Mouse (Mus musculus): ENCODE data around the gene Vps51. TPM values are rescaled to one million over a fixed set of nuclear protein-coding genes. Genes with fewer than 3 reads are reported as not detected.

Gene Vps51
- 30.5 TPM for polyA plus RNA-seq (2014; fragmentation: Illumina TruSeq; extraction: RNeasy Lipid Tissue Mini Kit (QIAGEN cat#74804); ENCODE audit: insufficient read depth, low read depth, low replicate concordance)

GRCm38 (mm10) chr19:6076564-6077393 lies at the start of gene Vps51:
Vps51 (minus strand) TSS chr19:6077231.

DNA sequence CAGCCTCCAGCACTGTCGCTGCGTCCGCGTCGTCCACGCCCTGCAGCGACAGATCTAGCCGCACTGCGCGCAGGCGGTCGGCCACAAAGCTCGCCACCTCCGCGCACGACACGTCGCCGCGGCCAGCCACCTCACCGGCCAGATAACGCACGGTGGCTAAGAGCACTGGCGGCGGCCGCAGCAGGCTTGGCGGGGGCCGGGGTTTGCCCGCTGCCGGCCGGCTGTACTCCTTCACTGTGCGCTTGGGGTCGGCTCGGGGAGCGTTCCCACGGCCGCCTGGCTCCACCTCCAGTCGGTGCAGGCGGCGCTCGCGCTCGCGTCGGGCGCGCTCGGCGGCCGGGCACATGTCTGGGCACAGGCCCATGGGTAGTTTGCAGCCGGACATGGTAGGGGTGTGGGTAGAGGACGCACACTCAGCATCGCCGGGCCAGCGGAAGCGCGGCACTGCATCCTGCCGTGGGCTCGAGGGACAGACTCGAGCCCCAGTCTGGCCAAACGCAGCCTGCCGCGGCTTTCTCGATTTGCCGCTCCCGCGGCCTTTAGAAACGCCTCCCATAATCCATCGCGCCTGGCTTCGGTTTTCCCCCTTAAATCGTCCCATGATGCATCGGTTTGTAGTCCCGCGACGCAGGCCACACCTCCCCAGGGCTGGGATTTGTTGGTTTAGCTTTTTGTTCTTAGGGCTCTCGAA lies 41.1 kb upstream of the Vps51 start, which contains the start of gene Sac3d1:
Gene Sac3d1 (minus strand): TSS at position 665 of the 691 bp plus-strand sequence.

GRCm38 (mm10) chr19:6105586-6105985 lies 28.6 kb upstream of the Vps51 start, which contains the start of gene Naaladl1:
Naaladl1 (plus strand) TSS chr19:6105782.

GRCm38 (mm10) chr19:6094119-6094518 lies 17.1 kb upstream of the Vps51 start, which contains the start of gene AC131692.1:
AC131692.1 (plus strand) TSS chr19:6094419.

DNA sequence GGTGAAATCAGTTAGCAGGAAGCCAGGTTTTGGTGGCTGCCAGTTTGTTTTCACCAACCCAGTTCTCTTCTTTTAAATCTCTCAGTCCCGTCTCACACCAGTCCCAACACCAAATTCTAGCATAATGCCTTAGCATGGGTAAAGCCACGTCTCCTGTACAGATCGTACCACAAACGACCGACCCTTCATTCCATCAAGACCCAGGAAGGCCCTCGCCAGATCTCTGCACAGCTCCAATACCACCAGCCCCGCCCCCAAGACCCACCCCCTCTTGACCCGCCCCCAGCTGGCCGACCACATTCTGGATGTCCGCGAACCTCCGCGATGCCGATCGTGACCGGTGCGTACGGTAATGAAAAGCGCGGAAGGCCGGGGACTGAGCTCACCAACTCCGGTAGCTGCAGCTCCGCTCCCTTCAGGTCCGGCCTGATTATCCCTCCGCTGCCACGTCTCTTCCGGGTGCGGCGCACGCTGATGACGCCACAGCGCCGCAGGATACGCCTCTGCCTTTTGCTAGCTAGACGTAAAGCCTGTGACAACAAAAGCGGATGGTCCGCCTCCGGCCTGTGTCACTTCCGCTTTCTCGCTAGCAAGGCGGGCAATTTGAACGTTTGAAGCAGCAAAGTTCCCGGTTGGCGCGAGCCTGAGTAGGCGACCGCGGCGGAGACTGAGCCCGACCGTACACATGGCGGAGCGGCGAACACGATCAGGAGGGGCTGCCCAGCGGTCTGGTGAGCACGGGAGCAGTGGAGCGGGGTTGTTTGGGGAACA lies 7.6 kb upstream of the Vps51 start, which contains the start of the genes Zfpl1 and Cdca5:
Gene Zfpl1 (minus strand): TSS at position 479 of the 771 bp plus-strand sequence.
Gene Cdca5 (plus strand): TSS at position 506 of the 771 bp plus-strand sequence.

GRCm38 (mm10) chr19:6082156-6082555 lies 5.1 kb upstream of the Vps51 start, which contains the start of gene Gm28374:
Gm28374 (minus strand) TSS chr19:6082256.

DNA sequence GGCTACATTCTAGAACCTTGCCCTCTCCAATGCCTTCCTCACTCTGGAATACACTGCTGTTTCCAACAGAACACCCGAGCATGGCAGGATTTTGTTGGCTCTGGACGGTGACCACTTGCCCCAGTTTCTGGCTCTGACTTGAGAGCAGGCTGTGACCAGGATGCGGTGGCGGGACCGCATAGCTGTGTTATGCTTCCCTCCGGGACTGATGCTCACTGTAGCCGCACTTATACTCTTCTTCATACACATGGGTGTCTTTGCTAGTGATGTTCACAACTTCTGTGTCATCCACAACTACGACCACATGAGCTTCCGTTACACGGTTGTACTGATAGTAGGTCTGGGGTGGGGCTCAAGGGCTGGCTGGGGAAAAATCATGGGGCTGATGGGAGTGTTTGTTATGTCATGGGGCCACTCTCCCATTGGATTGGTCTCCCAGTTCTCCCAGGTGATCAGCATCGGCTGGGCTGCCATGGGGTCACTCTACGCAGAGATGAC lies 3.0 kb upstream of the Vps51 start, which contains the start of gene Tmem262:
Gene Tmem262 (plus strand): TSS at position 51 of the 498 bp plus-strand sequence.

DNA sequence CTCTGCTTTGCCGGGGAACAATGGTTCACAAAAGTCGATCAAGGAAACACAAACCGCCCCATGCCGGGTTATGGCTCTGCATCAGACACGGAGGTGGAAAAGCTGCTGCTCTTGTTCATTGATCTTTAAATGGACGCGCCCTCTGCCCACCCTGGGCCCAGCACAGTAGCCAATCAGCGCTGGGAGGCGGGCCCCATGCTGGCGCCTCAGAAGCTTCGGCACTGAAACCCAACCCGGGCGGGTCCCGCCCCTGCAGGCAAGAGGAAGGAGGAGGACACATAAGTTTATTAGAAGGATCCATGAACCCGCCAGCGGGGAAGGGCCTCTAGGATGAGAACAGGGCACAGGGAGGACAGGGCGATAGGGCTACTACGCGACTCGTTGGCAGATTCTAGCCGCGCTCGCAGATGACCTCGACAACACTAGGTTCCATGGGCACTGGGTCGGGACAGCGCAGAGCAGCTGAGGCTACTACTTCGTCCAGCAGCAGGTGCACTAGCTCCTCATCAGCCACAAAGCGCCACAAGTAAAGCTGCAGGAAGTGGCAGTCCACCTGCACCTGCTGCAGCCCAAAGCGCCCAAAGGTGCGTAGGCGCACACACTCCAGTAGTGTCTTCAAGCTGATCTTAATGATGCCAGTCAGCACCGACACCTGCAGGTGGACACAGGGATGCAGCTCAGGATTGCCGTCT lies 9.2 kb downstream of the Vps51 start, which contains the start of gene Tm7sf2:
Gene Tm7sf2 (minus strand): TSS at position 650 of the 692 bp plus-strand sequence.

GRCm38 (mm10) chr19:6061021-6061533 lies 16.0 kb downstream of the Vps51 start, which contains the start of gene Znhit2:
Znhit2 (plus strand) TSS chr19:6061192.

DNA sequence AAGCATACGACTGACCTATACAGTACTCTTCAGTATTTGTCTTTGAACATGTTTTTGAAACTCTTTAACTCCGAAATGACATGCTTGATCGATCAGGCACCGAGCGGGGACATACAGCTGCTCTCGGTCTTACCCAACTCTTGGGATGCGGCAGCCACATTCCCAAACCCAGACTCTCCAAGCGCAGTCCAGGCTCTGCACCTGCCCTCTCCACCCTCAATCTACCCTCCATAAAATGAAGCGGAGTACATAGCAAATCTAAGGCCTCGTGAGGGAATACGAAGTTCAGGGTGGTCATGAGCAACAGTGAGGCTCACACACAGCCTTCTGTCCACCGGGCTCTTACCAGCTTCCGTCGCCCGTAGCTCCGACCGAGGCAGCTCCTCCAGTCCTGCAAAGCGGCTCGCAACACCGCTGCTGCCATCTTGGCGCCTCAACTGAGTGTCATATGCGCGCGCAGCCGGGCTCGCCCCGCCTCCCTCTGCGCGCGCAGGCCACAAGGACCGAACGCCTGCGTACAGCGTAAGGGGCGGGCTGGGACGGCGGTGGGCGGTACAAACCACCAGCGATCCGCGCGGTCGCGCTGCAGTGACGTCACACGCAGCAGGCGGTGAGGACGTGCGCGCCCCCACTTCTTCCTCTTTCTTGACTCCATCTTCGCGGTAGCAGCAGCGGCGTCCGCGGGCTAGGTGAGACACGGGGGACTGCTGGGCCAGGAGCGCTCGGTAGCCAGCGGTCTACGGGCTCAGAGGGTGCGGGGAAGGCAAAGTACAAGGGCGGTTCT lies 19.5 kb downstream of the Vps51 start, which contains the start of the genes Mrpl49 and Fau:
Gene Mrpl49 (minus strand): TSS at position 473 of the 784 bp plus-strand sequence.
Gene Fau (plus strand): TSS at position 532 of the 784 bp plus-strand sequence.

DNA sequence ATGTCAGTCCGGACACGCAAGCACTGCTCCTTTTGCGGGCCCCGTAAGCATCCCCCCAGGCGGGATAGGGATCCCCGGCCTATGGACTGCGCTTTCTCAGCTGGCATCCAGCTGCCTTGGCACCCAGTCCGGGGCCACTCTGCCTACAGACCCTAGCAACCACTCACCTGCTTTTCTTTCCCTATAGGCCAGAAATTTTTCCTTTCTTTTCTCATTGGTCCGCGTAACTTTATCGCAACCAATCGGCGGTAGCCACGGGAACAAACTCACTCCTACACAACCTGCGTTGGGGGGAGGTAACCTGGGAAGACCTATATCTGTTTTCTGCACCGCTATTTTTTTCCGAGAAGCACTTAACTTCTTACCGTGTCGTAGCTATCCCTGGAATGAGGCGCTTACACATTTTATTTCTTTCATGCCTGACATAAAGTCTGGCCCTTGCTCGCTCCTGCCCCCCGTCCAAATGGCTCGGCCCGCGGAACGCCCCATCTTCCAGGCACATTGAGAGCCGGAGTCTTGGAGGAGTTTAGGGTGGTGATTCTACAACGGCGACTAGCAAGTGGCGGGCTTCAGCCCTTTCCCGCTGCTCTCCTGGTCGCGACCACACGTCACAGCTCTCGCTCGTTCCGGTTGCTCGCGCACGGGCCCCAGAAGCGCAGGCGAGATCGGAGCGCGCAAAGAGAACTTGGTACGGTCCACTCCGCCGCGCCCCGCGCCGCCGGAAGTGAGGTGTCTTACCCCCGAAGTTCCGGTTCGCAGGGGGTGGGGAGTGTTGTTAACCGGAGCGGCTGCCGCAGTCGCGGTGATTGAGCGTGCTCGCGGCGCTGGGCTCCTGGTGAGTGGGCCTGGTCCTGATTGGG lies 30.5 kb downstream of the Vps51 start, which contains the start of gene Syvn1:
Gene Syvn1 (plus strand): TSS at position 283 of the 860 bp plus-strand sequence.

Other genes starting within 250 kb of the Vps51 start
- gene Frmd8, start 202.0 kb downstream of the Vps51 start, polyA plus RNA-seq (2014; fragmentation: Illumina TruSeq; extraction: RNeasy Lipid Tissue Mini Kit (QIAGEN cat#74804); ENCODE audit: insufficient read depth, low read depth, low replicate concordance), result 15.0 TPM
- 10.0 TPM for gene Slc25a45, start 199.4 kb downstream of the Vps51 start, polyA plus RNA-seq (2014; fragmentation: Illumina TruSeq; extraction: RNeasy Lipid Tissue Mini Kit (QIAGEN cat#74804); ENCODE audit: insufficient read depth, low read depth, low replicate concordance)
- 0.60 TPM for gene Tigd3, start 183.1 kb downstream of the Vps51 start, polyA plus RNA-seq (2014; fragmentation: Illumina TruSeq; extraction: RNeasy Lipid Tissue Mini Kit (QIAGEN cat#74804); ENCODE audit: insufficient read depth, low read depth, low replicate concordance)
- 39.4 TPM for gene Dpf2, start 164.2 kb downstream of the Vps51 start, polyA plus RNA-seq (2014; fragmentation: Illumina TruSeq; extraction: RNeasy Lipid Tissue Mini Kit (QIAGEN cat#74804); ENCODE audit: insufficient read depth, low read depth, low replicate concordance)
- 15.7 TPM for gene Cdc42ep2, start 152.4 kb downstream of the Vps51 start, polyA plus RNA-seq (2014; fragmentation: Illumina TruSeq; extraction: RNeasy Lipid Tissue Mini Kit (QIAGEN cat#74804); ENCODE audit: insufficient read depth, low read depth, low replicate concordance)
- gene Pola2, start 113.0 kb downstream of the Vps51 start, polyA plus RNA-seq (2014; fragmentation: Illumina TruSeq; extraction: RNeasy Lipid Tissue Mini Kit (QIAGEN cat#74804); ENCODE audit: insufficient read depth, low read depth, low replicate concordance), result 10.7 TPM
- gene Slc22a20, start 91.1 kb downstream of the Vps51 start, polyA plus RNA-seq (2014; fragmentation: Illumina TruSeq; extraction: RNeasy Lipid Tissue Mini Kit (QIAGEN cat#74804); ENCODE audit: insufficient read depth, low read depth, low replicate concordance), result not detected
- 30.1 TPM for gene Capn1, start 61.3 kb downstream of the Vps51 start, polyA plus RNA-seq (2014; fragmentation: Illumina TruSeq; extraction: RNeasy Lipid Tissue Mini Kit (QIAGEN cat#74804); ENCODE audit: insufficient read depth, low read depth, low replicate concordance)
- 23.8 TPM for gene Syvn1, start 30.7 kb downstream of the Vps51 start, polyA plus RNA-seq (2014; fragmentation: Illumina TruSeq; extraction: RNeasy Lipid Tissue Mini Kit (QIAGEN cat#74804); ENCODE audit: insufficient read depth, low read depth, low replicate concordance)
- 25.9 TPM for gene Mrpl49, start 19.4 kb downstream of the Vps51 start, polyA plus RNA-seq (2014; fragmentation: Illumina TruSeq; extraction: RNeasy Lipid Tissue Mini Kit (QIAGEN cat#74804); ENCODE audit: insufficient read depth, low read depth, low replicate concordance)
- gene Fau, start 19.4 kb downstream of the Vps51 start, polyA plus RNA-seq (2014; fragmentation: Illumina TruSeq; extraction: RNeasy Lipid Tissue Mini Kit (QIAGEN cat#74804); ENCODE audit: insufficient read depth, low read depth, low replicate concordance), result 2,086 TPM
- gene Znhit2, start 16.0 kb downstream of the Vps51 start, polyA plus RNA-seq (2014; fragmentation: Illumina TruSeq; extraction: RNeasy Lipid Tissue Mini Kit (QIAGEN cat#74804); ENCODE audit: insufficient read depth, low read depth, low replicate concordance), result 21.2 TPM
- 10.4 TPM for gene Tm7sf2, start 8.9 kb downstream of the Vps51 start, polyA plus RNA-seq (2014; fragmentation: Illumina TruSeq; extraction: RNeasy Lipid Tissue Mini Kit (QIAGEN cat#74804); ENCODE audit: insufficient read depth, low read depth, low replicate concordance)
- not detected for gene Tmem262, start 2.8 kb upstream of the Vps51 start, polyA plus RNA-seq (2014; fragmentation: Illumina TruSeq; extraction: RNeasy Lipid Tissue Mini Kit (QIAGEN cat#74804); ENCODE audit: insufficient read depth, low read depth, low replicate concordance)
- gene Gm28374, start 5.0 kb upstream of the Vps51 start, polyA plus RNA-seq (2014; fragmentation: Illumina TruSeq; extraction: RNeasy Lipid Tissue Mini Kit (QIAGEN cat#74804); ENCODE audit: insufficient read depth, low read depth, low replicate concordance), result not detected
- gene Zfpl1, start 7.7 kb upstream of the Vps51 start, polyA plus RNA-seq (2014; fragmentation: Illumina TruSeq; extraction: RNeasy Lipid Tissue Mini Kit (QIAGEN cat#74804); ENCODE audit: insufficient read depth, low read depth, low replicate concordance), result 30.3 TPM
- 0.73 TPM for gene Cdca5, start 7.8 kb upstream of the Vps51 start, polyA plus RNA-seq (2014; fragmentation: Illumina TruSeq; extraction: RNeasy Lipid Tissue Mini Kit (QIAGEN cat#74804); ENCODE audit: insufficient read depth, low read depth, low replicate concordance)
- not detected for gene AC131692.1, start 17.2 kb upstream of the Vps51 start, polyA plus RNA-seq (2014; fragmentation: Illumina TruSeq; extraction: RNeasy Lipid Tissue Mini Kit (QIAGEN cat#74804); ENCODE audit: insufficient read depth, low read depth, low replicate concordance)
- not detected for gene Naaladl1, start 28.6 kb upstream of the Vps51 start, polyA plus RNA-seq (2014; fragmentation: Illumina TruSeq; extraction: RNeasy Lipid Tissue Mini Kit (QIAGEN cat#74804); ENCODE audit: insufficient read depth, low read depth, low replicate concordance)
- 9.6 TPM for gene Sac3d1, start 41.4 kb upstream of the Vps51 start, polyA plus RNA-seq (2014; fragmentation: Illumina TruSeq; extraction: RNeasy Lipid Tissue Mini Kit (QIAGEN cat#74804); ENCODE audit: insufficient read depth, low read depth, low replicate concordance)
- gene Snx15, start 51.1 kb upstream of the Vps51 start, polyA plus RNA-seq (2014; fragmentation: Illumina TruSeq; extraction: RNeasy Lipid Tissue Mini Kit (QIAGEN cat#74804); ENCODE audit: insufficient read depth, low read depth, low replicate concordance), result 19.4 TPM
- gene Batf2, start 63.8 kb upstream of the Vps51 start, polyA plus RNA-seq (2014; fragmentation: Illumina TruSeq; extraction: RNeasy Lipid Tissue Mini Kit (QIAGEN cat#74804); ENCODE audit: insufficient read depth, low read depth, low replicate concordance), result 4.7 TPM
- gene Arl2, start 64.3 kb upstream of the Vps51 start, polyA plus RNA-seq (2014; fragmentation: Illumina TruSeq; extraction: RNeasy Lipid Tissue Mini Kit (QIAGEN cat#74804); ENCODE audit: insufficient read depth, low read depth, low replicate concordance), result 47.3 TPM
- gene Majin, start 107.2 kb upstream of the Vps51 start, polyA plus RNA-seq (2014; fragmentation: Illumina TruSeq; extraction: RNeasy Lipid Tissue Mini Kit (QIAGEN cat#74804); ENCODE audit: insufficient read depth, low read depth, low replicate concordance), result 0.18 TPM
- 0.64 TPM for gene Gpha2, start 149.1 kb upstream of the Vps51 start, polyA plus RNA-seq (2014; fragmentation: Illumina TruSeq; extraction: RNeasy Lipid Tissue Mini Kit (QIAGEN cat#74804); ENCODE audit: insufficient read depth, low read depth, low replicate concordance)
- 22.8 TPM for gene Ppp2r5b, start 158.6 kb upstream of the Vps51 start, polyA plus RNA-seq (2014; fragmentation: Illumina TruSeq; extraction: RNeasy Lipid Tissue Mini Kit (QIAGEN cat#74804); ENCODE audit: insufficient read depth, low read depth, low replicate concordance)
- gene Atg2a, start 164.4 kb upstream of the Vps51 start, polyA plus RNA-seq (2014; fragmentation: Illumina TruSeq; extraction: RNeasy Lipid Tissue Mini Kit (QIAGEN cat#74804); ENCODE audit: insufficient read depth, low read depth, low replicate concordance), result 6.0 TPM
- 75.5 TPM for gene Ehd1, start 199.5 kb upstream of the Vps51 start, polyA plus RNA-seq (2014; fragmentation: Illumina TruSeq; extraction: RNeasy Lipid Tissue Mini Kit (QIAGEN cat#74804); ENCODE audit: insufficient read depth, low read depth, low replicate concordance)
- 44.0 TPM for gene Cdc42bpg, start 229.2 kb upstream of the Vps51 start, polyA plus RNA-seq (2014; fragmentation: Illumina TruSeq; extraction: RNeasy Lipid Tissue Mini Kit (QIAGEN cat#74804); ENCODE audit: insufficient read depth, low read depth, low replicate concordance)

All from lung, adult 10 weeks (tissue).